Mouse (Mus musculus): Measurements from ENCODE around the gene Dtwd1. TPM values are rescaled to one million over a fixed set of nuclear protein-coding genes. Genes with fewer than 3 reads are reported as not detected.

Gene Dtwd1
- 0.36 TPM in 1 of 2 replicates, not detected in the other for polyA plus RNA-seq (2012; ENCODE audit: low replicate concordance)

DNA sequence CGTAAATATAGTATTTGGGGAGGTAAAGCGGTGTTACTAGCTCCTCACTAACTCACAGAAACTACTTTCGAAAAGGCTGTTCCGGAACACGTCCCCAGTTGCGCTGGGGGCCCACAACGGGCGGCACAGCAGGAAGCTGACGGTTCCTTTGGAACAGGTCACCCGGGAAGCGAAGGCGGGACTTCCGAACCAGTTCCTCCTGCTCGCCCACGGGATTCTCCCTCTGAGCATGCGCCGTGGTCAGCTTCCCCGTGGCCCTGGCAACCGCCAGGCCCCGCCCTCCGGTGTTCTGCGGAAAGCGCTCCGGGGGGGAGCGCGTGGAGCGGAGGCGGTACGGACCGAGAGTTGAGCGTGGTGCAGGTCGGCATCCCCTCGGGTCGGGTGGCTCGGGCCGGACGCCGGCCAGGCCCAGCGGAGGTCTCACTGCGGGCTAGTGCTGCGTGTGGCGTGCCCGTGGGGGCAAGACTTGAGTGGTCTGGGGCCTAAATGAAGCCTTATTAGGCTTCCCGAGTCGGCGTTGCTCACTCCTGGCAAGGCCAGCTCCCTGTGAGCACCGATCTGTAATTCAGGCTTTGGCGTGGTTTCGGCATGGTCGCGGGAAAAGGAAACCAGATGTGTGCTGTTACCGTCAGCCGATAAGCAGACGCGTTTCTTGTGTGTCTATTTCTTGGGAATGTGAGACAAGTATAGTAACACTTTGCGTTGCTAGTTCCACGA is at the start of gene Dtwd1, which contains the start of gene Fam227b:
Dtwd1 (plus strand) TSS at position 287 of the 717 bp plus-strand sequence.
Fam227b (minus strand) TSS at position 150 of the 717 bp plus-strand sequence.

DNA sequence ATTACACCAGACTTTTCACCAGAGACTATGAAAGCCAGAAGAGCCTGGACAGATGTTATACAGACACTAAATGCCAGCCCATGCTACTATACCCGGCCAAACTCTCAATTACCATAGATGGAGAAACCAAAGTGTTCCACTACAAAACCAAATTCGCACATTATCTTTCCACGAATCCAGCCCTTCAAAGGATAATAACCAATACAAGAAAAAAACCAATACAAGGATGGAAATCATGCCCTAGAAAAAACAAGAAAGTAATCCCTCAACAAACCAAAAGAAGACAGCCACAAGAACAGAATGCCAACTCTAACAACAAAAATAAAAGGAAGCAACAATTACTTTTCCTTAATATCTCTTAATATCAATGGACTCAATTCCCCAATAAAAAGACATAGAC is 62.9 kb downstream of the Dtwd1 start, which contains the start of gene Gm17555:
Gm17555 (plus strand) TSS at position 301 of the 400 bp plus-strand sequence.

Other genes starting within 250 kb of the Dtwd1 start
- gene Fgf7, start 117.5 kb upstream of the Dtwd1 start, polyA plus RNA-seq (2012; ENCODE audit: low replicate concordance), result not detected in 2 replicates
- not detected in 2 replicates for gene Fam227b, start 137 bp upstream of the Dtwd1 start, polyA plus RNA-seq (2012; ENCODE audit: low replicate concordance)
- not detected in 2 replicates for gene Gm17555, start 63.0 kb downstream of the Dtwd1 start, polyA plus RNA-seq (2012; ENCODE audit: low replicate concordance)